Mouse (Mus musculus): ENCODE results near the gene Col6a6.
A peak's percentile ranks its signal among the peaks of the same experiment; 100 is the strongest.

- peak; percentile 93 for TF ChIP-seq CTCF (IDR thresholded peaks at IDR 0.05; ENCODE audit: extremely low read depth, insufficient read depth, low read length)
- TF ChIP-seq POLR2A (IDR thresholded peaks at IDR 0.05; ENCODE audit: extremely low read depth, insufficient read depth, low read length), result no peak
Observed at GRCm38 (mm10) chr9:105857773-105858172, 29.8 kb upstream of the Col6a6 start.

Data from cortical plate, adult 2 months (tissue).